In genomic region chr3:102991041-102991440, GRCm38 (mm10) we compare ENCODE assay signal across 31 mouse cellular contexts. TPM values are rescaled to one million over a fixed set of nuclear protein-coding genes. Genes with fewer than 3 reads are reported as not detected.
DNase-seq lines count a peak whose midpoint lies in the region; TF ChIP-seq lines count a peak whose summit lies in the region.
"Had no signal": no experiment of that assay in that cellular context is flagged by ENCODE, and none has a peak within 500 bp of the region (broad histone marks: within the 10 kb centered on the region; RNA-seq: fewer than 3 reads in every experiment).

No protein-coding gene starts in this region.

- TF ChIP-seq POLR2A in ES-Bruce4 (IDR thresholded peaks at IDR 0.05; ENCODE audit: insufficient read depth, low read length), result no peak

- no peak overlapping the region for H3K9ac ChIP-seq in ES-Bruce4 (ENCODE audit: low read depth, poor library complexity, severe bottlenecking)
- H3K9ac ChIP-seq: embryonic facial prominence, embryonic 13.5 days; embryonic facial prominence, embryonic 15.5 days; forebrain, embryonic 12.5 days had no signal

- H3K36me3 ChIP-seq in ES-Bruce4 (ENCODE audit: control insufficient read depth, insufficient read depth, low read length, poor library complexity, severe bottlenecking), result no peaks in the 10 kb centered on the region
- H3K36me3 ChIP-seq: embryonic facial prominence, embryonic 13.5 days; embryonic facial prominence, embryonic 15.5 days; forebrain, embryonic 10.5 days; forebrain, embryonic 12.5 days had no signal

- H3K27ac ChIP-seq in ES-Bruce4 (ENCODE audit: insufficient read depth, low read length), result no peak overlapping the region
- H3K27ac ChIP-seq: embryonic facial prominence, embryonic 13.5 days; embryonic facial prominence, embryonic 15.5 days; forebrain, embryonic 10.5 days; forebrain, embryonic 12.5 days had no signal

- DNase-seq in ES-CJ7 (ENCODE audit: low read depth, low spot score) (peak; percentile 64), ZHBTc4 (ENCODE audit: low read depth, low spot score) (peak; percentile 69), MN1 (ENCODE audit: low spot score) (no peak)
- DNase-seq in adrenal gland, postnatal 4 days (ENCODE audit: low spot score in 2 of 2), result no peak
- DNase-seq: adrenal gland, adult 8-10 months; adrenal gland, postnatal 14 days; adrenal gland, postnatal 36 days; cerebellum, adult 11 months; cerebellum, adult 18-20 months; cerebellum, adult 8-10 months; cerebellum, adult 9-11 months; cerebellum, postnatal 14 days; cerebellum, postnatal 36 days; embryo, embryonic 11 days had no signal

- no peak overlapping the region for H3K4me3 ChIP-seq in ES-Bruce4 (ENCODE audit: low read depth, low read length)
- H3K4me3 ChIP-seq: embryonic facial prominence, embryonic 13.5 days; embryonic facial prominence, embryonic 15.5 days; erythroblast, embryonic 14.5 days; forebrain, embryonic 10.5 days; forebrain, embryonic 12.5 days had no signal

- TF ChIP-seq CTCF in ES-Bruce4 (IDR thresholded peaks at IDR 0.05; ENCODE audit: low read depth, low read length), result peak; percentile 36

- H3K27me3 ChIP-seq in ES-Bruce4 (ENCODE audit: control insufficient read depth, insufficient read depth, low read length, poor library complexity, severe bottlenecking), result no peaks in the 10 kb centered on the region
- H3K27me3 ChIP-seq: embryonic facial prominence, embryonic 13.5 days; embryonic facial prominence, embryonic 15.5 days; forebrain, embryonic 12.5 days; Patski had no signal

- H3K9me3 ChIP-seq in ES-Bruce4 (replicated peaks; ENCODE audit: control insufficient read depth, insufficient read depth, low read length, poor library complexity, severe bottlenecking), result no peaks in the 10 kb centered on the region
- H3K9me3 ChIP-seq: embryonic facial prominence, embryonic 13.5 days; embryonic facial prominence, embryonic 15.5 days; forebrain, embryonic 10.5 days; forebrain, embryonic 12.5 days had no signal

- H3K4me1 ChIP-seq in ES-Bruce4 (ENCODE audit: control insufficient read depth, insufficient read depth, low read length), result no peaks in the 10 kb centered on the region

- TF ChIP-seq EP300 in ES-Bruce4 (IDR thresholded peaks at IDR 0.05; ENCODE audit: insufficient read depth, low read depth, low read length), result no peak

RNA-seq across cellular contexts. Expression of gene Sike1, which starts 4.5 kb away (rescaled TPM):
- polyA plus RNA-seq in ES-Bruce4 (2011; ENCODE audit: insufficient read depth, insufficient read length, low read depth, missing spikeins), result 57.4 and 65.5 TPM in 2 replicates
- 100 to 1,000 TPM in 1 of 2 experiments, 10 to 100 TPM in 1; 96.7 to 105 TPM for total RNA-seq in adrenal gland, postnatal 4 days (2021)

RNA-seq across cellular contexts. Expression of gene Nr1h5, which starts 27.1 kb away (rescaled TPM):
- not detected in 2 replicates for polyA plus RNA-seq in ES-Bruce4 (2011; ENCODE audit: insufficient read depth, insufficient read length, low read depth, missing spikeins)
- under 1 TPM in 1 of 2 experiments, not detected in 1; 0.48 TPM for total RNA-seq in adrenal gland, postnatal 4 days (2021)
- total RNA-seq: adrenal gland, adult 18-20 months; adrenal gland, adult 8-10 months; adrenal gland, postnatal 36 days; common myeloid progenitor, adult 5-6 weeks; ES-E14; MEL had no signal
- polyA plus RNA-seq: activated CD4-positive, CD25-positive, alpha-beta regulatory T cell, adult 4 months; embryonic facial prominence, embryonic 13.5 days; erythroblast, embryonic 14.5 days; forebrain, embryonic 12.5 days; forebrain, embryonic 16.5 days had no signal

RNA-seq across cellular contexts. Expression of gene Csde1, which starts 29.2 kb away (rescaled TPM):
- polyA plus RNA-seq in ES-Bruce4 (2011; ENCODE audit: insufficient read depth, insufficient read length, low read depth, missing spikeins), result 465 and 518 TPM in 2 replicates
- total RNA-seq in adrenal gland, postnatal 4 days (2021), result 100 to 1,000 TPM; 337 to 354 TPM

RNA-seq across cellular contexts. Expression of gene Sycp1, which starts 55.1 kb away (rescaled TPM):
- polyA plus RNA-seq in ES-Bruce4 (2011; ENCODE audit: insufficient read depth, insufficient read length, low read depth, missing spikeins), result 1.8 and 3.7 TPM in 2 replicates
- under 1 TPM in 1 of 2 experiments, not detected in 1; 0.56 TPM for total RNA-seq in adrenal gland, postnatal 4 days (2021)
- total RNA-seq: adrenal gland, adult 18-20 months; adrenal gland, adult 8-10 months; adrenal gland, postnatal 36 days; common myeloid progenitor, adult 5-6 weeks had no signal
- polyA plus RNA-seq: brain, embryonic 14.5 days; embryonic facial prominence, embryonic 11.5 days; embryonic facial prominence, embryonic 13.5 days; embryonic facial prominence, embryonic 15.5 days; erythroblast, embryonic 14.5 days; forebrain, embryonic 10.5 days; forebrain, embryonic 12.5 days; forebrain, embryonic 14.5 days; forebrain, embryonic 16.5 days; frontal cortex, adult 2 months; Patski had no signal

Comparison
In these comparisons a context has a peak if more than half of its experiments do, and no peak if none do; other contexts are left out.
1. DNase-seq: peak in ES-CJ7 (single experiment) and ZHBTc4 (single experiment); none in MN1 (single experiment) and adrenal gland, postnatal 4 days (0 of 2).